9 mouse cellular contexts compared by ENCODE assay signal in genomic region chr13:34270886-34271602, GRCm38 (mm10).
DNase-seq lines count a peak whose midpoint lies in the region; ATAC-seq and TF ChIP-seq lines count a peak whose summit lies in the region.
"Had no signal": no experiment of that assay in that cellular context is flagged by ENCODE, and none has a peak within 500 bp of the region (broad histone marks: within the 10 kb centered on the region; RNA-seq: fewer than 3 reads in every experiment).

No protein-coding gene starts in this region.

- TF ChIP-seq EP300 in lung, postnatal 0 days (IDR thresholded peaks at IDR 0.05): no peak

- peak overlapping the region; percentile 66; the same call in 1 of the 2 replicates for H3K27ac ChIP-seq in gastrocnemius, adult 2 months
- H3K27ac ChIP-seq in lung, embryonic 15.5 days: peak overlapping the region; percentile 66; the same call in 1 of the 2 replicates
- H3K27ac ChIP-seq in lung, postnatal 0 days (ENCODE audit: low read length): no peak overlapping the region

- WGBS in lung, embryonic 15.5 days: 78% methylated on average over 5 of the region's 5 CpGs
- 82% methylated on average over 5 of the region's 5 CpGs for WGBS in lung, postnatal 0 days

- H3K4me3 ChIP-seq in gastrocnemius, adult 2 months: no peak overlapping the region
- H3K4me3 ChIP-seq in lung, embryonic 15.5 days: no peak overlapping the region
- no peak overlapping the region for H3K4me3 ChIP-seq in lung, postnatal 0 days (ENCODE audit: low read depth, low read length)

- H3K36me3 ChIP-seq in lung, embryonic 15.5 days: no peaks in the 10 kb centered on the region
- no peaks in the 10 kb centered on the region for H3K36me3 ChIP-seq in lung, postnatal 0 days (ENCODE audit: insufficient read depth, low read length)

- no peaks in the 10 kb centered on the region for H3K27me3 ChIP-seq in lung, embryonic 15.5 days
- H3K27me3 ChIP-seq in lung, postnatal 0 days (replicated peaks; ENCODE audit: insufficient read depth, low read length): no peaks in the 10 kb centered on the region

- TF ChIP-seq CTCF in gastrocnemius, adult 2 months (IDR thresholded peaks at IDR 0.05): no peak
- no peak for TF ChIP-seq CTCF in lung, postnatal 0 days (IDR thresholded peaks at IDR 0.05)

- no peak overlapping the region for H3K9ac ChIP-seq in lung, embryonic 15.5 days
- H3K9ac ChIP-seq in lung, postnatal 0 days (replicated peaks; ENCODE audit: low read depth): no peak overlapping the region

- peaks cover 18% of the 10 kb centered on the region for H3K4me1 ChIP-seq in lung, embryonic 15.5 days
- H3K4me1 ChIP-seq in lung, postnatal 0 days (ENCODE audit: insufficient read depth, low read depth, low read length): peaks cover 8% of the 10 kb centered on the region; the same call in 1 of the 2 replicates

- intact Hi-C loops in gastrocnemius, adult 2 months (cut with DNase I): loop anchor here (5.0 kb wide), 1 partner anchor 71 kb away; no protein-coding TSS in a partner anchor

- no peak overlapping the region for H3K4me2 ChIP-seq in lung, embryonic 15.5 days
- H3K4me2 ChIP-seq in lung, postnatal 0 days (replicated peaks; ENCODE audit: low read depth, low read length): no peak overlapping the region

- DNase-seq in gastrocnemius, adult 2 months: no peak
- DNase-seq in gastrocnemius, postnatal 25 days: no peak
- no peak for DNase-seq in lung, postnatal 0 days (ENCODE audit: low spot score)
- DNase-seq in kidney, postnatal 14 days: peak; percentile 43
- DNase-seq in lung, postnatal 14 days: no peak
- no peak for DNase-seq in cerebellum, adult 9-10 months
- DNase-seq: lung, postnatal 36 days had no signal

- ATAC-seq in lung, embryonic 15.5 days (ENCODE audit: borderline replicate concordance, extremely low read depth, low FRiP score, low TSS enrichment): no peak
- ATAC-seq in lung, postnatal 0 days: no peak
- peak; percentile 83 for ATAC-seq in megakaryocyte-erythroid progenitor cell, adult 5-6 weeks (replicated peaks; ENCODE audit: low FRiP score, low TSS enrichment, poor library complexity, severe bottlenecking)

- no peaks in the 10 kb centered on the region for H3K9me3 ChIP-seq in lung, embryonic 15.5 days
- no peaks in the 10 kb centered on the region for H3K9me3 ChIP-seq in lung, postnatal 0 days (ENCODE audit: low read length)
